Mouse (Mus musculus): ENCODE data around the gene Riiad1.

- no peak for TF ChIP-seq POLR2A (IDR thresholded peaks at IDR 0.05; ENCODE audit: borderline replicate concordance, control insufficient read depth, low read depth, low read length)
- no peak for TF ChIP-seq CTCF (IDR thresholded peaks at IDR 0.05; ENCODE audit: control insufficient read depth, insufficient read depth, low read length)
Observed at GRCm38 (mm10) chr3:94506664-94507063, 26.5 kb upstream of the Riiad1 start.
